ENCODE assay signal across 33 mouse cellular contexts in the genomic region with DNA sequence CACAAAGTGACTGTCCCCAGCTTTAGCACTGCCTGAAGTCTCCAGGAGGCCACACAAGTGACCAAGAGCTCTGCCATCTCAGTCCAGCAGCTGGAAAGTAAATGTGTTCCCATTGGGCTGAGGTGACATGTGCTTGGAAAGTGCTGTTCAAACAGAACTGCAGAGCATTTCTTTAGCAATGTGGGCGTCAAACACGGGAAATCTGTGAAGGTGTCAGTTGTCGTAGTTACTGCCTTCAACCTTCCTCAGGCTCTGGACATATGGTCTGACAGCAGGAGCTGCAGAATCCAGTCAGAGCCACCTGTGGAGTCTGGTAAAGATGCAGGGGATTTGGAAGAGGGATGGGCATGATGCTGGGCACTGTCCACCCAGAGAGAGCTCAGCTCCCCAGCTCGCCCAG.
DNase-seq lines count a peak whose midpoint lies in the region; ATAC-seq and TF ChIP-seq lines count a peak whose summit lies in the region.
"Had no signal": no experiment of that assay in that cellular context is flagged by ENCODE, and none has a peak within 500 bp of the region (broad histone marks: within the 10 kb centered on the region; RNA-seq: fewer than 3 reads in every experiment).

No protein-coding gene starts in this region.

- peaks cover 3% of the 10 kb centered on the region; the same call in 1 of the 2 replicates for H3K4me1 ChIP-seq in midbrain, embryonic 11.5 days (ENCODE audit: control insufficient read depth, insufficient read depth, low read length)
- H3K4me1 ChIP-seq in midbrain, embryonic 14.5 days (ENCODE audit: control insufficient read depth, insufficient read depth, low read length): peaks cover 4% of the 10 kb centered on the region; the same call in 1 of the 2 replicates
- H3K4me1 ChIP-seq: embryonic facial prominence, embryonic 13.5 days; intestine, embryonic 15.5 days; limb, embryonic 15.5 days; liver, embryonic 13.5 days had no signal

- no peak overlapping the region for H3K27ac ChIP-seq in midbrain, embryonic 11.5 days (ENCODE audit: low read depth, low read length)
- H3K27ac ChIP-seq in midbrain, embryonic 14.5 days (replicated peaks; ENCODE audit: low read depth, low read length): no peak overlapping the region
- H3K27ac ChIP-seq in gastrocnemius, adult 2 months: no peak overlapping the region
- H3K27ac ChIP-seq: embryonic facial prominence, embryonic 13.5 days; hindbrain, embryonic 12.5 days; hindbrain, postnatal 0 days; intestine, embryonic 15.5 days; layer of hippocampus, adult 2 months; limb, embryonic 10.5 days; limb, embryonic 15.5 days; liver, embryonic 13.5 days; macrophage; midbrain, embryonic 15.5 days; stomach, postnatal 0 days had no signal

- no peak overlapping the region for H3K9ac ChIP-seq in midbrain, embryonic 11.5 days (ENCODE audit: low read length)
- H3K9ac ChIP-seq in midbrain, embryonic 14.5 days (replicated peaks; ENCODE audit: low read length): no peak overlapping the region
- H3K9ac ChIP-seq: embryonic facial prominence, embryonic 13.5 days; hindbrain, embryonic 12.5 days; intestine, embryonic 15.5 days; limb, embryonic 15.5 days; liver, embryonic 13.5 days; midbrain, embryonic 15.5 days had no signal

- WGBS in midbrain, embryonic 11.5 days: 80% methylated on average over 4 of the region's 4 CpGs
- 83% methylated on average over 4 of the region's 4 CpGs for WGBS in midbrain, embryonic 14.5 days

- no peaks in the 10 kb centered on the region for H3K9me3 ChIP-seq in midbrain, embryonic 11.5 days (ENCODE audit: control insufficient read depth, low read length)
- H3K9me3 ChIP-seq in midbrain, embryonic 14.5 days (ENCODE audit: control insufficient read depth, low read length): no peaks in the 10 kb centered on the region
- H3K9me3 ChIP-seq: embryonic facial prominence, embryonic 13.5 days; hindbrain, embryonic 12.5 days; intestine, embryonic 15.5 days; limb, embryonic 10.5 days; limb, embryonic 15.5 days; liver, embryonic 13.5 days; midbrain, embryonic 15.5 days had no signal

- H3K36me3 ChIP-seq in midbrain, embryonic 11.5 days (ENCODE audit: control insufficient read depth, insufficient read depth, low read length): no peaks in the 10 kb centered on the region
- no peaks in the 10 kb centered on the region for H3K36me3 ChIP-seq in midbrain, embryonic 14.5 days (ENCODE audit: control insufficient read depth, insufficient read depth, low read length)
- H3K36me3 ChIP-seq: embryonic facial prominence, embryonic 13.5 days; hindbrain, embryonic 12.5 days; intestine, embryonic 15.5 days; limb, embryonic 10.5 days; limb, embryonic 15.5 days; liver, embryonic 13.5 days; midbrain, embryonic 15.5 days had no signal

- no peaks in the 10 kb centered on the region for H3K27me3 ChIP-seq in midbrain, embryonic 11.5 days (ENCODE audit: control insufficient read depth, insufficient read depth, low read length)
- H3K27me3 ChIP-seq in midbrain, embryonic 14.5 days (ENCODE audit: control insufficient read depth, insufficient read depth, low read length): no peaks in the 10 kb centered on the region
- H3K27me3 ChIP-seq: intestine, embryonic 15.5 days; limb, embryonic 15.5 days; liver, embryonic 13.5 days had no signal

- no peak for TF ChIP-seq CTCF in gastrocnemius, adult 2 months (IDR thresholded peaks at IDR 0.05)

- ATAC-seq in midbrain, embryonic 11.5 days (ENCODE audit: low FRiP score): no peak
- no peak for ATAC-seq in midbrain, embryonic 14.5 days (ENCODE audit: low FRiP score, low TSS enrichment)
- ATAC-seq: CD4-positive, CD25-positive, alpha-beta regulatory T cell, adult 4 months; hindbrain, postnatal 0 days; intestine, embryonic 15.5 days; lung, postnatal 0 days; midbrain, embryonic 15.5 days had no signal

- intact Hi-C loops in gastrocnemius, adult 2 months (cut with DNase I): no loop called here

- H3K4me2 ChIP-seq in midbrain, embryonic 11.5 days: no peak overlapping the region
- H3K4me2 ChIP-seq in midbrain, embryonic 14.5 days (ENCODE audit: low read length): no peak overlapping the region
- H3K4me2 ChIP-seq: embryonic facial prominence, embryonic 13.5 days; heart, embryonic 11.5 days; hindbrain, embryonic 12.5 days; intestine, embryonic 15.5 days; limb, embryonic 15.5 days; liver, embryonic 13.5 days; midbrain, embryonic 15.5 days had no signal

- H3K4me3 ChIP-seq in midbrain, embryonic 11.5 days (ENCODE audit: low read depth, low read length): no peak overlapping the region
- H3K4me3 ChIP-seq in midbrain, embryonic 14.5 days (replicated peaks; ENCODE audit: low read depth, low read length): no peak overlapping the region
- H3K4me3 ChIP-seq in gastrocnemius, adult 2 months: no peak overlapping the region
- H3K4me3 ChIP-seq: embryonic facial prominence, embryonic 13.5 days; hindbrain, embryonic 12.5 days; intestine, embryonic 15.5 days; layer of hippocampus, adult 2 months; limb, embryonic 10.5 days; limb, embryonic 15.5 days; liver, embryonic 13.5 days; midbrain, embryonic 15.5 days had no signal

- peak; percentile 8 to 28 for DNase-seq in frontal cortex, adult 2 months (ENCODE audit: extremely low spot score in 1 of 2, low spot score in 1 of 2)
- no peak for DNase-seq in frontal cortex, postnatal 25 days (ENCODE audit: low spot score in 2 of 2)
- peak; percentile 51 for DNase-seq in midbrain, embryonic 11.5 days (ENCODE audit: low spot score, missing footprints)
- DNase-seq in midbrain, embryonic 14.5 days: no peak
- DNase-seq in right cerebral cortex, postnatal 14 days: peak; percentile 26
- DNase-seq in adrenal gland, postnatal 10 days: no peak
- no peak for DNase-seq in gastrocnemius, adult 2 months
- DNase-seq: adrenal gland, postnatal 25 days; cerebellum, adult 8-10 months; embryo, embryonic 11 days; gastrocnemius, postnatal 36 days; heart, adult 18-20 months; heart, postnatal 36 days; kidney, adult 2 months; kidney, postnatal 36 days; layer of hippocampus, postnatal 36 days; liver, embryonic 13.5 days; lung, adult 18-20 months; thymus, adult 2 months; thymus, postnatal 4 days had no signal

Comparison
In these comparisons a context has a peak if more than half of its experiments do, and no peak if none do; other contexts are left out.
1. DNase-seq: peak in frontal cortex, adult 2 months (2 of 2), midbrain, embryonic 11.5 days (single experiment) and right cerebral cortex, postnatal 14 days (single experiment); none in frontal cortex, postnatal 25 days (0 of 2), midbrain, embryonic 14.5 days (single experiment), adrenal gland, postnatal 10 days (single experiment) and gastrocnemius, adult 2 months (single experiment).